Mouse (Mus musculus): ENCODE measurements at regions not wholly inside any gene's neighbourhood (a gene's known extent, or its start where the extent isn't known, plus 50 kb on each side); places are given as distances from the start of the nearest gene placed in this dataset.

DNA sequence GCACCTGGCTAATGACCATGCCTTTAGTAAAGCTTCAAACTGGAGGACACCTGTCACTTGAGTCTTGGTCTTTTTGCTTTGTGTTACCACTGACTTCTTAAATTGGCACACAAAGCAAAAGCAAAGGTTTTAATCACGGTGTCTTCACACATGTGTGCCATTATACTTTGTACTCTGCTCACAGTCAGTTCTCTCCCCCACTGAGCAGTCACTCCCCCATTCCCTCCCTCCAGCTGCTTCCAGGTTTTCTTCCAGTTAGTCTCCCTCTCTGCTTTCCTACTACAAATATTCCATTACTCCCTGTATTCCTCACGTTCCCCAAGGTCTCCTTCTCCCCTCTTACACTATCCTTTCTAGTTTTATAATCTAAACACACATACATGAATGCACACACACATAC is 530.0 kb upstream of the Tbl1xr1 start:
- Histone ChIP-seq H3K9ac (ENCODE audit: control insufficient read depth, low read depth, low read length, poor library complexity, severe bottlenecking) (no peak overlapping the region), H3K4me3 (ENCODE audit: control insufficient read depth in 1 of 2, insufficient read depth in 1 of 2, low read depth in 2 of 2, low read length in 2 of 2) (no peak overlapping the region), H3K4me1 (ENCODE audit: control insufficient read depth in 1 of 2, insufficient read depth in 2 of 2, low read length in 2 of 2) (no peaks in the 10 kb centered on the region), H3K27ac (ENCODE audit: control insufficient read depth, low read depth, low read length) (no peak overlapping the region), H3K36me3 (ENCODE audit: control insufficient read depth in 1 of 2, insufficient read depth in 2 of 2, low read length in 2 of 2) (no peaks in the 10 kb centered on the region), H3K27me3 (ENCODE audit: control insufficient read depth in 1 of 2, insufficient read depth in 2 of 2, low read length in 2 of 2) (no peaks in the 10 kb centered on the region), H3K9me3 (replicated peaks; ENCODE audit: insufficient read depth, low read length) (no peaks in the 10 kb centered on the region), H3K79me2 (ENCODE audit: control insufficient read depth, insufficient read depth, low read length, poor library complexity) (no peaks in the 10 kb centered on the region)
- TF ChIP-seq POLR2AphosphoS5 (IDR thresholded peaks at IDR 0.05; ENCODE audit: borderline replicate concordance, low read depth, low read length) (no peak), POLR2A (IDR thresholded peaks at IDR 0.05; ENCODE audit: control insufficient read depth in 1 of 2, insufficient read depth in 1 of 2, low read depth in 1 of 2, low read length in 2 of 2, poor library complexity in 1 of 2) (no peak), USF2 (IDR thresholded peaks at IDR 0.05; ENCODE audit: borderline replicate concordance in 1 of 2, insufficient read depth in 1 of 2, low read depth in 1 of 2, low read length in 2 of 2) (no peak), USF1 (IDR thresholded peaks at IDR 0.05; ENCODE audit: low read depth, low read length) (no peak), GABPA (IDR thresholded peaks at IDR 0.05; ENCODE audit: low read depth, low read length) (no peak), MXI1 (IDR thresholded peaks at IDR 0.05; ENCODE audit: low read depth, low read length) (no peak), GATA1 (IDR thresholded peaks at IDR 0.05; ENCODE audit: low read depth, low read length) (no peak), E2F4 (IDR thresholded peaks at IDR 0.05; ENCODE audit: borderline replicate concordance, low read depth, low read length) (no peak), ZKSCAN1 (IDR thresholded peaks at IDR 0.05; ENCODE audit: low read depth, low read length) (no peak)
- no peak for DNase-seq (ENCODE audit: low read depth, low spot score)

DNA sequence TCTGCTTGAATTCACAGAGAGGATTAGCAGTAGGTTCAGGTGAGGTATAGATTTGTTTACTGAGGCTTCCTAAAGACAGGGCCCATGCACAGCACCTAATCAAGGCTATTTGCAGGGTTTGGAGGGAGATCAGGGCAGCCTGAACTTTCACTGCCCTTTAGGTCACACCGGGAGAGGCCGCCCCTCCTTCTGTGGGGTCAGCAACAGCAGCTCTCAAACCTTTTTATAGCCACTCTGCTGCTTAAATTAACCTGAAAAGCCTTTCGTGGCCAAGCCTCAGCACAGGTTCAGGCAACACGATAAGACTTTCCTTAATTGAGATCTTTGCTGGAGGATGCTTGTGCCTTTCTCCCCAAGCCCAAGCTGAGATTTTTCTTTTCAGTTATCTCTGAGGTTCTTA is 526.8 kb upstream of the Tbl1xr1 start:
- DNase-seq (ENCODE audit: low read depth, low spot score): no peak
- TF ChIP-seq USF1 (IDR thresholded peaks at IDR 0.05; ENCODE audit: low read depth, low read length) (no peak), MYB (IDR thresholded peaks at IDR 0.05; ENCODE audit: low read depth, low read length) (no peak), TCF12 (IDR thresholded peaks at IDR 0.05; ENCODE audit: low read depth, low read length) (no peak), TBP (IDR thresholded peaks at IDR 0.05; ENCODE audit: low read depth, low read length) (no peak), GABPA (IDR thresholded peaks at IDR 0.05; ENCODE audit: low read depth, low read length) (no peak), BHLHE40 (IDR thresholded peaks at IDR 0.05; ENCODE audit: borderline replicate concordance, low read depth, low read length) (no peak), HCFC1 (IDR thresholded peaks at IDR 0.05; ENCODE audit: low read depth, low read length) (no peak)

DNA sequence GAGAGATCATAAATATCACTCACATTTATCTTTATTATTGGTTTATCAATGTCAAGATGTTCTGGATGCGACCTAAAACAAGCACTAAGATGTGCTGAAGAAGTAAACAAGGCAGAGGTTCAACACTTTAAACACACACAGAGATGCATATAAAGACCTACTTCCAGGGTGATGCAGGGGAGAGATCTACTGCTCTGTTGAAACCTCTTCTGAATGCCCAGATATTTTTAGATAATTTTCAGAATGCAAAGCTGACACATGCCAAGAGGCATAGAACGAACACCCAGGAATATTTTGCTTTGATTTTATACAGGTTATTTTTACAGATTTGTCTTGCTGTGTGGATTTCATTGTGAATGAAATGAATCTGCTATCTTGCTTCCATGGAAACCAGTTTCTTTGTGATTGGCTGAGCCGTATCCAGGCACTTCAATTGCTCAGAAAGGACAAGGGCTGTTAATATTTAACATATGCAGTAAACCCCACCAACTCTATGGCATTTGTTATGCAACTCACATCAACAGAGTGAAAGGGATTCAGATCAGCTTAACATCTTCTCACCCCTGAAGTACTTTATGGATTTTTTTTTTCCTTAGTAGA is 523.2 kb upstream of the Tbl1xr1 start:
- DNase-seq (ENCODE audit: low read depth, low spot score): no peak
- H3K27ac ChIP-seq (ENCODE audit: control insufficient read depth, low read depth, low read length): no peak overlapping the region
- H3K79me2 ChIP-seq (ENCODE audit: control insufficient read depth, insufficient read depth, low read length, poor library complexity): no peaks in the 10 kb centered on the region
- no peak overlapping the region for H3K4me3 ChIP-seq (ENCODE audit: control insufficient read depth in 1 of 2, insufficient read depth in 1 of 2, low read depth in 2 of 2, low read length in 2 of 2)
- H3K27me3 ChIP-seq (ENCODE audit: control insufficient read depth in 1 of 2, insufficient read depth in 2 of 2, low read length in 2 of 2): no peaks in the 10 kb centered on the region
- no peak for TF ChIP-seq ELF1 (IDR thresholded peaks at IDR 0.05; ENCODE audit: low read depth, low read length)
- TF ChIP-seq POLR2AphosphoS2 (IDR thresholded peaks at IDR 0.05; ENCODE audit: low read length): no peak
- H3K4me1 ChIP-seq (ENCODE audit: control insufficient read depth in 1 of 2, insufficient read depth in 2 of 2, low read length in 2 of 2): no peaks in the 10 kb centered on the region
- no peaks in the 10 kb centered on the region for H3K9me3 ChIP-seq (replicated peaks; ENCODE audit: insufficient read depth, low read length)
- H3K9ac ChIP-seq (ENCODE audit: control insufficient read depth, low read depth, low read length, poor library complexity, severe bottlenecking): no peak overlapping the region
- H3K36me3 ChIP-seq (ENCODE audit: control insufficient read depth in 1 of 2, insufficient read depth in 2 of 2, low read length in 2 of 2): no peaks in the 10 kb centered on the region

More for the DNA sequence above, 526.8 kb upstream of the Tbl1xr1 start:
- no peaks in the 10 kb centered on the region for H3K27me3 ChIP-seq (ENCODE audit: control insufficient read depth in 1 of 2, insufficient read depth in 2 of 2, low read length in 2 of 2)
- H3K36me3 ChIP-seq (ENCODE audit: control insufficient read depth in 1 of 2, insufficient read depth in 2 of 2, low read length in 2 of 2): no peaks in the 10 kb centered on the region
- H3K27ac ChIP-seq (ENCODE audit: control insufficient read depth, low read depth, low read length): no peak overlapping the region
- no peaks in the 10 kb centered on the region for H3K4me1 ChIP-seq (ENCODE audit: control insufficient read depth in 1 of 2, insufficient read depth in 2 of 2, low read length in 2 of 2)
- H3K9me3 ChIP-seq (replicated peaks; ENCODE audit: insufficient read depth, low read length): no peaks in the 10 kb centered on the region
- H3K9ac ChIP-seq (ENCODE audit: control insufficient read depth, low read depth, low read length, poor library complexity, severe bottlenecking): no peak overlapping the region
- no peak overlapping the region for H3K4me3 ChIP-seq (ENCODE audit: control insufficient read depth in 1 of 2, insufficient read depth in 1 of 2, low read depth in 2 of 2, low read length in 2 of 2)
- no peaks in the 10 kb centered on the region for H3K79me2 ChIP-seq (ENCODE audit: control insufficient read depth, insufficient read depth, low read length, poor library complexity)

Measured in MEL (cell line).